Mouse (Mus musculus) erythroblast, embryonic 14.5 days (primary cell): ENCODE data around the gene Tubb2b.

ENCODE experiments used
- GATA1 ChIP-seq: IDR thresholded peaks from 2 replicates; pipeline ENCODE4 v1.6.1; 2012; ENCODE audit warnings: low read length, inconsistent platforms, mixed read lengths
- TAL1 ChIP-seq: IDR thresholded peaks from 3 replicates; pipeline ENCODE4 v1.6.1; 2012; ENCODE audit warnings: low read length, inconsistent platforms, mixed read lengths

DNA sequence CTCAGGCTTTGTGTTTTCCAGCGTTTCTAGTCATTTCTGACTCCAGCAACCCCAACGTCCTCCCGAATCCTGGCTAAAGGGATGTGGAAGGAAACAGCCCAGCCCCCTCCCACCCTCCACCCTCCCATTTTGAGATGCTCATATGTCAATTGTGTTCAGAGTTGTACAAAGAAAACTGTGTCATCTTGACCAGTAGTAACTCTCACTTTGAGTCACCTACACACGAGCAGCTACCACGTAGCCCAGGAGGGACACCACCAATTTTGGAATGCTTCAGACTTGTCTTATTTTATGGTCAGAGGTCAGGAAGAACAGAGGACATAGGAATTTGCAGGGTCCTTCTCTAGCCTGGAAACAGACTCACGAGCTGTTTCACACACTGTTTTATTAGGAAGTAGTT, 43.8 kb upstream of the Tubb2b start:
- TF ChIP-seq GATA1 (no peak), TAL1 (no peak)
